Mouse (Mus musculus) kidney, postnatal 36 days (tissue): ENCODE results near the gene Tmem40.

Experiments used
- DNase-seq, 2 experiments: peaks; one replicate each; pipeline ENCODE4 v3.0.0; 2021 to 2022; ENCODE audit warnings: mixed read lengths in 2 of 2

Gene Tmem40

GRCm38 (mm10) chr6:115761995-115762756, at the start of gene Tmem40:
Gene Tmem40 (minus strand): TSS chr6:115762410.
- no peak for DNase-seq

GRCm38 (mm10) chr6:115811606-115812005, 49.4 kb upstream of the Tmem40 start:
- DNase-seq = no peak

DNA sequence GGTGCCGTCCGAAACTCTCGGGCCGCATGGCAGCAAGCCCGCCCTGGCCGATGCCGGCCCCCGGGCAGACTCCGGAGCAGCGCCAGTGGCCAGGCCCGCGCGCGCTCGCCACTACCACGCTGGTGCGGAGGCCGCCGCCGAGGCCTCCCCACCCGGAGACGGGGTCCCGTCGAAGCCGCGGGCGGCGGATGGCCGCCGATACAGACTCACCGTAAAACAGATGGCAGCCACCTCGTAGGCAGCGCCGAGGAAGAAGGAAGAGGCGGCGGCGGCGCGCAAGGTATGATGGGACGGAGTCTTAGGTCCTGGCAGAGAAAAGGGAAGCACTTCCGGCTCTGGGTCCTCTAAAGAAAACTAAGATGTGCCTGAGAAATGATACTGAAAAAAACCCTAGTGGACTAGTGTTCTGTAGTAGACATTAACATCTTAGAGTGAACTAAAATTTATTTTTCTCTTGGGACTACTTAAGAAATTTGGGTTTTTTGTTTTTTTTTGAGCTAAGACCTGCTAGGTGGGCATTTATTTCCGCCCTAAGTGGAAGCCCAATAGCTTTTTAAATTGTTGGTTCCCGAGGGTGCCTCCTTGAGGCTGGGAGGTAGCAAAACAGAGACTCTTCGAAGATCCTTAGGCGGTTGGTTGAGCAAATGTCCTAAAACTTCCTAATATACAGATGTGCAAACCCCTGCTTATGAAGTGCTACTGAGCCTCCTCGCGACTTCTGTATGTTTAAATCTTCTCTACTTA, 46.5 kb upstream of the Tmem40 start, which contains the start of gene Rpl32:
Rpl32 (minus strand) TSS at position 260 of the 744 bp plus-strand sequence.
- peak; percentile 90 for DNase-seq

DNA sequence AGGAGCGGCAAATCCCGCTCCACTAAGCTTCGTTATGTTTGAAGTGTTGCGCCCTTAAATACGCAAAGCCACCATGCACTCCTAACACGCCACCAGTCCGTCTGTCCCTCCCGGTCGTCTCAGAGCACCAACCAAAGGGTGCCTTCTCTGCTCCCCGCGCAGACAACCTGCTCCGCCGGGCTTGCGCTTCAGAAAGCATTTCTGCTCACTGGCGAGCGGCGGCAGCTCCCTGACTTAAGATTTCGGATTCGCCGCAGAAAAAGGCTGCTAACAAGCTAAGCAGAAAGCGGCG, 45.9 kb upstream of the Tmem40 start:
- DNase-seq = peak in 1 of 2 experiments; percentile 12

GRCm38 (mm10) chr6:115807464-115808195, 45.4 kb upstream of the Tmem40 start:
- DNase-seq = peak in 1 of 2 experiments; percentile 14

GRCm38 (mm10) chr6:115804432-115805192, 42.4 kb upstream of the Tmem40 start:
- DNase-seq = no peak

DNA sequence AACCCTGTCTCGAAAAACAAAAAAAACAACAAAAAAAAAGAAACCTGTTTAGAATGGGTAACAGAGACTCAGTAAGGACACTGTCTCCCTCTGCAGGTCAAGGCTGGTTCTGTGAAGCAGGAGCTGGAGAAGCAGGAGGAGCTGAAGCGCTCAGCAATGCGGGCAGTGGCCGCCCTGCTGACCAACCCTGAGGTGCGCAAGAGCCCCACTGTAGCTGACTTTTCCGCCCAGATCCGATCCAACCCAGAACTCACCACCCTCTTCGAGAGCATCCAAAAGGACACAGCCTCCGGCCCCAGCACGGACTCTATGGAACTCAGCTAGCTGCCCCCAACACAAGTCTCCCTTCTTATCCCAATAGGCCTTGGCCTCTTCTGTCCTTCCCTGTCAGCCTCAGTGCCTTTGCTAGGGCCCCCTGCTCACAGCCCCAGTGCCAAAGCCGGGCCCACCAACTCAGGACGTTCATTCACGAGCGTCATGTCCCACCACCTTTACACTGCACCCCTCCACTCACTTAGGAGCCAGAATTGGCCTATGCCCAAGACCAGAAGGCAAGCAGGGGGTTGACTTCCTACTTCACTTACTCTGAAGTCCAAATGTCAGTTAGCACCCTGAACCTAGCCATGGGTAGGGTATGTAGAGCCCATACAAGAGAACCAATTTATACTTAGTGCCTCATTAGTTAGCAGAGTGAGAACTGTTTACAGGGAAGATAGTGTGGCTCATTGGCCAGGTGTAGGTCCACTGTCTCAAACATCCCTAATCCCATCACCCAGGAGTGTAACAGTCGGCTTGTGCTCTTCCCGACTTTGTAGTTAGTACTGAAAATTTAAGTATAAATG, 41.6 kb upstream of the Tmem40 start:
- peak; percentile 79 to 91 for DNase-seq

DNA sequence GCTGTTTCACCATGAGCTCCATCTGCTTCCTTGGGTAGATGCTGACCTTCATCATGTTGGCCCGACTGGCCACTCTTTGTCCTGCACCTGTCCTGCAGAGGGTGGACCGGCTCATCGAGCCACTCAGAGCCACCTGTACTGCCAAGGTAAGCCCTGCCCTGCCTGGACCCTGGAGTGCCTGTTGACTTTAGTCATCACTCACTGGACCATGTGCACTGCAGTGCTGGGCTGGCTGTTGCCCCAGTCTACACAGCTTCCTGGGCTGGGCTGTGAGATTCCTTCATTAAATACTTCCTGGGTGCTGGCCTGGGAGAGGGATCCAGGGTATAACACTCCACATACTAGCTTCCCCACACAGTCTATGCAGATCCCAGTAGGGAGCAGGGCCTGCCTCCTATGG, 39.6 kb upstream of the Tmem40 start:
- no peak for DNase-seq

- DNase-seq = peak; percentile 50 to 77
Measured at GRCm38 (mm10) chr6:115792691-115793215, 30.5 kb upstream of the Tmem40 start.

DNA sequence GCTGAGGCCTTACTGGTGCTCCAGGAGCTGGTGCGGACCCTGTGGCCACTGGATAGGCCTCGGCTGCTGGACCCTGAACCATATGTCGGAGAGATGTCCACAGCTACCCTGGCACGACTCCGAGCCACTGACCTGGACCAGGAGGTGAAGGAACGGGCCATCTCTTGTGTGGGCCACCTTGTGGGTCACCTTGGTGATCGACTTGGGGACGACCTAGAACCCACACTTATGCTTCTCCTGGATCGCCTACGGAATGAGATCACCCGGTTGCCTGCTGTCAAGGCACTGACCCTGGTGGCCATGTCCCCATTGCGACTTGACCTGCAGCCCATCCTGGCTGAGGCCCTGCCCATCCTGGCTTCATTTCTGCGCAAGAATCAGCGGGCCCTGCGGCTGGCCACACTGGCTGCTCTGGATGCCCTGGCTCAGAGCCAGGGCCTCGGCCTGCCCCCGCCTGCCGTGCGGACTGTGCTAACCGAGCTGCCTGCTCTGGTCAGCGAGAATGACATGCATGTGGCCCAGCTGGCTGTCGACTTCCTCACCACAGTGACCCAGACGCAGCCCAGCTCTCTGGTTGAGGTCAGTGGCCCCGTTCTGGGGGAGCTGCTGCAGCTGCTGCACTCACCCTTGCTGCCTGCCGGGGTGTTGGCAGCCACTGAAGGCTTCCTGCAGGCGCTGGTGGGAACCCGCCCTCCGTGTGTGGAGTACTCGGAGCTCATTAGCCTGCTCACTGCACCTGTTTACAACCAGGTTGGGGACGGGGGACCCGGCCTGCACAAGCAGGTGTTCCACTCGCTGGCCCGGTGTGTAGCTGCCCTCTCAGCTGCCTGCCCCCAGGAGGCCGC, 29.9 kb upstream of the Tmem40 start:
- peak; percentile 69 to 74 for DNase-seq

DNA sequence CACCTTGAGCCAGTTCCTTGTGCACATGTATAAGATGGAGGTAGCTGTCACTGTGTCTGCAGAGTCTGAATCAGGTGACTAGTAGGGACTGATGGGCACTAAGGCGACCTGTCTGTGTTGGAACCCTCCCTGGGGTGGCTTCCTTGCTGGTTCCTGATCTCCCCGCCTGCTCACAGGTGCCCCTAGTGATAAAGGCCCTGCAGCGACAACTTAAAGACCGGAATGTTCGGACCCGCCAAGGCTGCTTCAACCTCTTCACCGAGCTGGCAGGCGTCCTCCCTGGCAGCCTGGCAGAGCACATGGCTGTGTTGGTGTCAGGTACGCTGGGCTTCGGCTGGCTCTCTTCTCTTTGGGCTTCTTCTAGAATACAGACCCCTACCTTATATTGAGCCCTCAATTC, 28.8 kb upstream of the Tmem40 start:
- DNase-seq = no peak

DNA sequence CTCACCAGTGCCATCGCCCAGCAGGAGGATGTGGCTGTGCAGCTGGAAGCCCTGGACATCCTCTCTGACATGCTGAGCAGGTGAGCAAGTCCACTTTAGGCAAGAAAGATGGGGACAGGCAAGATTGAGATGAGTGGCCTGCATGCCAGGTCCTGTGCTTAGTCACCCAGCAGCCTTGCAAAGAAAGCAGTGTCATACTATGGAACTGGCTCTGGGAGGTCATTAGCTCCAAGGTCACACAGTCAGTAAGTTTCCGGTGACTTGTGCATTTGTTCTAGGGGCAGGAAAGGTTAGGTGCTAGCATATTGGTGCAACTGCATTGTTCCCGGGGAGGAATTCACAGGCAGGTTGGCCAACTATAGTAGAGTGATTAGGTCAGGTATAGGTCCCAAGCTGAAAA, 20.6 kb upstream of the Tmem40 start:
- DNase-seq = no peak

- no peak for DNase-seq
Measured at GRCm38 (mm10) chr6:115776363-115776762, 14.2 kb upstream of the Tmem40 start.

DNA sequence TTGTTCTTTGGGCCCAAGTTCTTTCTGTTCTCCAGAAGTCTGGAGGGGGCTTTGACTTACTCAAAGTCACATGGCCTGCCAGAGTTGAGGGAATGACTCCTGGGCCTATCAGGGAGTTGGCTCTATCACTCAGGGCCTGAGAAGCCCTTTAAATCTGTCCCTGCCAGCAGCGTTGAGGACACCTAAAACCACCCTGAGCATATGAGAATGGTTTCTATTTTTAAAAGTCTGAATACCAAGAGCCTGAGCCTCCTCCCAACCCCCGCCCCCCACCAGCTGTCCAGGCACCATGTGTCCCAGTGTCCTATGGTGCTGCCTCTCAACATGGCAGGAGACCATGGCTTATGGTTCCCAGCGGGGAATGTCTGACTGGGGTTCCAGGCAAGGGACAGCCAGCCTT, 13.6 kb upstream of the Tmem40 start:
- no peak for DNase-seq

- DNase-seq = peak in 1 of 2 experiments; percentile 68
Measured at GRCm38 (mm10) chr6:115774501-115774921, 12.3 kb upstream of the Tmem40 start, which contains the start of gene Cand2. Gene Cand2 (plus strand): TSS chr6:115774538.

- DNase-seq = peak in 1 of 2 experiments; percentile 30
Measured at GRCm38 (mm10) chr6:115773966-115774413, 11.8 kb upstream of the Tmem40 start.

DNA sequence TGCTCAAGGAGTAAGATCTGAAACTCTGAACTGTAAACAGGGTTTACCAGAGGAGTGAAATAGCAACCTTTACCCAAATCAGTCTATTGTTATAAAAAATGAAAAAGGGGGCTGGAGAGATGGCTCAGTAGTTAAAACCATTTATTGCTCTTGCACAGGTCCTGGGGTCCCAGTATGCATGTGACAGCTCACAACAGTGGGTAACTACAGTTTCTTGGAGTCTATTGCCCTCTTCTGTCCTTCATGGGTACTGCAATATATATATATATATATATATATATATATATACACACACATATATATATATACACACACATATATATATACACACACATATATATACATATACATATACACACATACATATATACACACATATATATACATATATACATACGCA, 10.4 kb upstream of the Tmem40 start:
- DNase-seq = no peak

DNA sequence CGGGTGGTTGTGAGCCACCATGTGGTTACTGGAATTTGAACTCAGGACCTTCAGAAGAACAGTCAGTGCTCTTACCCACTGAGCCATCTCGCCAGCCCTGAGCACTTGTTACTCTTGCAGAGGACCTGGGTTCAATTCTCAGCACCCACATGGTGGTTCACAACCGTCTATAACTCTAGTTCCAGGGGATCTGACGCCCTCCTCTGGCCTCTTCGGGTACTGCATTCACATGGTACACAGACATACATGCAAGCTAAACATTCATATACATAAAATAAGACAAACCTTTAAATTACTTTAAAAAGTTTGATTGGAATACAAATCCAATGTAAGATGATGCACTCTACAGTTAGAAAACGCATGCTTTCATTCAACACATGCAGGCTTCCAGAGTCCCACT, 10.0 kb upstream of the Tmem40 start:
- DNase-seq = no peak

DNA sequence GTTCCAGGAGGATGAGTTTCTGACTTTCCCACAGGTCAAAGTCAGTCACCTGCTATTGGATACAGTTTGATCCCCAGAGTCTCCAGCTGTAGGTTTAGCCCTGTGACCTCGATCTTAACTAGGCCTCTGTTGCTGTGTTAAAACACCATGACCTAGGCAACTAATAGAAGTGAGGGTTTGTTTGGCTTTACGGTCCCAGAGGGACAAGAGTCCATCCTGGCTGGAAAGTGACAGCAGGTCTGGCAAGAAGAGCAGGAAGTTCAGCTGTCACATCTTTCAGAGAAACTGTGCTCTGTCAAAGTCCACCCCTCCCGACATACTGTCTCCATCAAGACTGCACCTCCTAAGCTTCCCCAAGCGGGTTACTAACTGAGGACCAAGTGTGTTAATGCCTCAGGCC, 8.6 kb upstream of the Tmem40 start:
- DNase-seq = peak; percentile 22 to 33

GRCm38 (mm10) chr6:115770059-115770670, 8.0 kb upstream of the Tmem40 start:
- DNase-seq = no peak
